8 mouse cellular contexts compared by ENCODE assay signal in the genomic region with DNA sequence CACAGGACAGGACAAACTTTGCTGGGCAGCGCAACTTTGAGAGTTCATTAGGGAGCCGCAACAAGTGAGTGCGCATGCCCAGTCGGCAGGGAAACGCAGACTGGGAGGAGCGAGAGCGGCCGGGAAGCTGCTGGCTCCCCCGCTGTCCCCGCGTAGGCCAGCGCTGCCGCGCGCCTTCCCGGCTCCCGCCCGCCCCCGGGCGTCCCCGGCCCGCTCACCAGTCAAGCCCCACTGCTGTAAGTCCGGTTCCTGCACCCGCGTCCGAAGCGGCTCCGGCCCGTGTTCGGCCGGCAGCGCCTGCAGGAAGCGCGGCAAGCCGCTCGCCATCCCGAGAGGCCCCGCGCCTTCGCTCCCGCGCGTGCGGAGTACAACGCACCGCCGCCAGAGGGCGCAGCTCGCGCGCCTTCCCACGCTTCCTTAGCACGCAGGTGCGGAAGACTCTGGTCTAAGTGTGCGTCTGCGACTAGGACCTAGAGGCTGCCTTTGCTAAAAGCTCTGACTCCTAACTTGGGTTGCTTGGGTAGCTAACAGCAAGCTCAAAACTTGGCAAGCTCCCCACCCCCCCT. TPM values are rescaled to one million over a fixed set of nuclear protein-coding genes. Genes with fewer than 3 reads are reported as not detected.
DNase-seq lines count a peak whose midpoint lies in the region; ATAC-seq and TF ChIP-seq lines count a peak whose summit lies in the region.

Gene Chd1l, minus strand, starts transcription at position 359 of the 566 bp plus-strand sequence.

- TF ChIP-seq EP300 in liver, postnatal 0 days (IDR thresholded peaks at IDR 0.05; ENCODE audit: low read depth), result no peak

- peak; percentile 81 for DNase-seq in ES-E14 (ENCODE audit: low read depth, low spot score)
- DNase-seq in cerebellum, adult 11 months, result peak; percentile 88
- DNase-seq in forebrain, embryonic 14.5 days (ENCODE audit: low spot score), result peak; percentile 94
- DNase-seq in heart, postnatal 14 days, result peak; percentile 97
- DNase-seq in layer of hippocampus, adult 11-12 months (ENCODE audit: low spot score), result peak; percentile 91
- peak; percentile 94 for DNase-seq in liver, postnatal 0 days
- DNase-seq in telencephalon, adult 2 months (ENCODE audit: low read depth, low spot score), result peak; percentile 67

- in situ Hi-C loops in ES-E14 (cut with MboI; ENCODE audit: low sequenced_read_pairs in 2 of 2, unreplicated experiment in 2 of 2), result no loop called here

- intact Hi-C loops in heart, postnatal 14 days (cut with DNase I), result loop anchor here (2.0 to 10.0 kb wide), 2 partner anchors 47 to 265 kb away; no protein-coding TSS in a partner anchor

- no peaks in the 10 kb centered on the region for H3K27me3 ChIP-seq in forebrain, embryonic 14.5 days (replicated peaks; ENCODE audit: control insufficient read depth, insufficient read depth, low read length)
- H3K27me3 ChIP-seq in liver, postnatal 0 days (ENCODE audit: insufficient read depth, low read length), result no peaks in the 10 kb centered on the region
- H3K27me3 ChIP-seq in neural tube, embryonic 13.5 days, result no peaks in the 10 kb centered on the region

- H3K9ac ChIP-seq in ES-E14 (ENCODE audit: insufficient read depth, low read depth, low read length, poor library complexity, severe bottlenecking), result peak within 1 kb of the TSS; percentile 91
- peak within 1 kb of the TSS; percentile 87 for H3K9ac ChIP-seq in forebrain, embryonic 14.5 days (ENCODE audit: low read length)
- peak within 1 kb of the TSS; percentile 79 for H3K9ac ChIP-seq in liver, postnatal 0 days (replicated peaks)
- H3K9ac ChIP-seq in neural tube, embryonic 13.5 days, result peak within 1 kb of the TSS; percentile 86

- peaks cover 3 to 4% of the 10 kb centered on the region in 2 experiments; a peak in 2 of 4 replicates for H3K4me1 ChIP-seq in ES-E14 (ENCODE audit: control insufficient read depth in 2 of 2, insufficient read depth in 2 of 2, low read length in 2 of 2, poor library complexity in 1 of 2)
- peaks cover 4% of the 10 kb centered on the region; the same call in 1 of the 2 replicates for H3K4me1 ChIP-seq in forebrain, embryonic 14.5 days (ENCODE audit: control insufficient read depth, insufficient read depth, low read length)
- H3K4me1 ChIP-seq in liver, postnatal 0 days (ENCODE audit: insufficient read depth), result peaks cover 19% of the 10 kb centered on the region
- peaks cover 6% of the 10 kb centered on the region; the same call in 1 of the 2 replicates for H3K4me1 ChIP-seq in neural tube, embryonic 13.5 days (replicated peaks)

- under 1% methylated on average over 53 of the region's 56 CpGs for WGBS in forebrain, embryonic 14.5 days
- WGBS in liver, postnatal 0 days (ENCODE audit: insufficient replicate concordance), result 3% methylated on average over 37 of the region's 56 CpGs
- WGBS in neural tube, embryonic 13.5 days, result under 1% methylated on average over 56 of the region's 56 CpGs

- H3K4me2 ChIP-seq in forebrain, embryonic 14.5 days (ENCODE audit: low read length), result peak within 1 kb of the TSS; percentile 46
- H3K4me2 ChIP-seq in liver, postnatal 0 days (ENCODE audit: low read depth, low read length), result peak within 1 kb of the TSS; percentile 96
- peak within 1 kb of the TSS; percentile 50 for H3K4me2 ChIP-seq in neural tube, embryonic 13.5 days

- H3K9me3 ChIP-seq in ES-E14 (ENCODE audit: control insufficient read depth, insufficient read depth, low read depth, low read length), result no peaks in the 10 kb centered on the region
- H3K9me3 ChIP-seq in forebrain, embryonic 14.5 days (replicated peaks; ENCODE audit: control insufficient read depth, low read length), result no peaks in the 10 kb centered on the region
- no peaks in the 10 kb centered on the region for H3K9me3 ChIP-seq in liver, postnatal 0 days (ENCODE audit: low read length)
- no peaks in the 10 kb centered on the region for H3K9me3 ChIP-seq in neural tube, embryonic 13.5 days

- peak within 1 kb of the TSS; percentile 86 to 92 for H3K4me3 ChIP-seq in ES-E14 (ENCODE audit: insufficient read depth in 1 of 2, low read depth in 1 of 2, low read length in 2 of 2, poor library complexity in 1 of 2, severe bottlenecking in 1 of 2)
- H3K4me3 ChIP-seq in forebrain, embryonic 14.5 days (ENCODE audit: low read depth, low read length), result peak within 1 kb of the TSS; percentile 74
- H3K4me3 ChIP-seq in liver, postnatal 0 days (ENCODE audit: low read depth, low read length), result peak within 1 kb of the TSS; percentile 88
- H3K4me3 ChIP-seq in neural tube, embryonic 13.5 days, result peak within 1 kb of the TSS; percentile 70

- ATAC-seq in forebrain, embryonic 14.5 days, result peak; percentile 98
- peak; percentile 89 for ATAC-seq in liver, postnatal 0 days
- ATAC-seq in neural tube, embryonic 13.5 days (ENCODE audit: low read depth), result peak; percentile 94

- H3K27ac ChIP-seq in ES-E14 (ENCODE audit: insufficient read depth, low read depth, low read length, poor library complexity, severe bottlenecking), result peak within 1 kb of the TSS; percentile 52
- H3K27ac ChIP-seq in forebrain, embryonic 14.5 days (ENCODE audit: low read depth, low read length), result peak within 1 kb of the TSS; percentile 82; the same call in 1 of the 2 replicates
- H3K27ac ChIP-seq in liver, postnatal 0 days (ENCODE audit: low read depth), result peak within 1 kb of the TSS; percentile 89
- H3K27ac ChIP-seq in neural tube, embryonic 13.5 days (replicated peaks), result peak within 1 kb of the TSS; percentile 87

- peak; percentile 98 for TF ChIP-seq CTCF in liver, postnatal 0 days (IDR thresholded peaks at IDR 0.05; ENCODE audit: low read depth)

- H3K36me3 ChIP-seq in ES-E14 (ENCODE audit: control insufficient read depth, insufficient read depth, low read length, poor library complexity, severe bottlenecking), result no peaks in the 10 kb centered on the region
- H3K36me3 ChIP-seq in forebrain, embryonic 14.5 days (ENCODE audit: control insufficient read depth, insufficient read depth, low read length), result no peaks in the 10 kb centered on the region
- no peaks in the 10 kb centered on the region for H3K36me3 ChIP-seq in liver, postnatal 0 days (replicated peaks; ENCODE audit: insufficient read depth, low read length)
- H3K36me3 ChIP-seq in neural tube, embryonic 13.5 days, result no peaks in the 10 kb centered on the region

TF ChIP-seq in ES-E14, 5 proteins besides CTCF, POLR2A, EP300 and RAD21:
- peak; percentile 63; the same call in 1 of the 2 replicates for TF ChIP-seq HCFC1 (IDR thresholded peaks at IDR 0.05; ENCODE audit: borderline replicate concordance, insufficient read depth, low read length)
- TF ChIP-seq ZC3H11A (IDR thresholded peaks at IDR 0.05; ENCODE audit: borderline replicate concordance, low read depth, low read length), result no peak
- no peak for TF ChIP-seq CHD2 (IDR thresholded peaks at IDR 0.05; ENCODE audit: low read depth, low read length)
- TF ChIP-seq ZNF384 (IDR thresholded peaks at IDR 0.05; ENCODE audit: low read depth, low read length), result no peak
- no peak for TF ChIP-seq MAFK (IDR thresholded peaks at IDR 0.05; ENCODE audit: insufficient read depth, low read depth, low read length)
TF ChIP-seq in ES-E14: peak in this region for 1.

RNA-seq across cellular contexts. Expression of gene Chd1l, which starts in this region (rescaled TPM):
- 25.8 and 31.1 TPM in 2 replicates for total RNA-seq in ES-E14 (2012; rRNA removed)
- 6.2 and 6.8 TPM in 2 replicates for polyA plus RNA-seq in forebrain, embryonic 14.5 days (2014; fragmentation: Nextera tagmentation; extraction: Ambion mirVana)
- total RNA-seq in heart, postnatal 14 days (2021), result 10 to 100 TPM in 1 of 2 experiments, 1 to 10 TPM in 1; 9.3 to 10.1 TPM
- 6.0 and 7.1 TPM in 2 replicates for polyA plus RNA-seq in liver, postnatal 0 days (2015; fragmentation: Nextera tagmentation; extraction: Ambion mirVana)
- 6.3 and 7.2 TPM in 2 replicates for polyA plus RNA-seq in neural tube, embryonic 13.5 days (2015; fragmentation: Nextera tagmentation; extraction: Ambion mirVana)

Comparison
In these comparisons a context has a peak if more than half of its experiments do, and no peak if none do; other contexts are left out.
1. Peak in every context shown above with its lines: DNase-seq, ATAC-seq, H3K4me3 ChIP-seq and H3K27ac ChIP-seq.
2. H3K4me2 ChIP-seq: peak in every context shown above with its lines; median percentile 96 in liver, postnatal 0 days; 50 in neural tube, embryonic 13.5 days; 46 in forebrain, embryonic 14.5 days.